Mouse (Mus musculus) neural tube, embryonic 13.5 days (tissue): ENCODE measurements around the gene Tmbim6. TPM values are rescaled to one million over a fixed set of nuclear protein-coding genes. Genes with fewer than 3 reads are reported as not detected.
"Not testable (repeated sequence)": the region's sequence is repeated elsewhere in the genome, so short reads cannot be mapped to it uniquely, and the experiment has no call there.

Source experiments
- ATAC-seq: fragments of 200-750 bp; cut with Nextera tagmentation; 2 replicates; pipeline ENCODE4 v1.8.0; 2017; ENCODE audit warnings: low read depth, mild to moderate bottlenecking, moderate TSS enrichment, moderate library complexity
- H3K27ac ChIP-seq: fragments of 300-500 bp; sonication (generic); replicated peaks from 2 replicates; pipeline ENCODE4 v1.5.1; 2015; ENCODE audit warnings: moderate library complexity, mild to moderate bottlenecking, inconsistent platforms
- H3K27me3 ChIP-seq: fragments of 300-500 bp; sonication (generic); 2 replicates; pipeline ENCODE4 v1.6.1; 2015; ENCODE audit warnings: mild to moderate bottlenecking, inconsistent platforms
- H3K36me3 ChIP-seq: fragments of 300-500 bp; sonication (generic); 2 replicates; pipeline ENCODE4 v1.6.1; 2015; ENCODE audit warnings: mild to moderate bottlenecking, inconsistent platforms
- H3K4me1 ChIP-seq: fragments of 300-500 bp; sonication (generic); replicated peaks from 2 replicates; pipeline ENCODE4 v1.6.1; 2015; ENCODE audit warnings: inconsistent platforms
- H3K4me2 ChIP-seq: fragments of 300-500 bp; sonication (generic); 2 replicates; pipeline ENCODE4 v1.6.1; 2015; ENCODE audit warnings: inconsistent platforms, mild to moderate bottlenecking, moderate library complexity
- H3K4me3 ChIP-seq: fragments of 300-500 bp; sonication (generic); 2 replicates; pipeline ENCODE4 v1.5.1; 2015; ENCODE audit warnings: mild to moderate bottlenecking, inconsistent platforms
- H3K9ac ChIP-seq: fragments of 300-500 bp; sonication (generic); 2 replicates; pipeline ENCODE4 v1.6.1; 2015; ENCODE audit warnings: moderate library complexity, mild to moderate bottlenecking, inconsistent platforms
- H3K9me3 ChIP-seq: fragments of 300-500 bp; sonication (generic); 2 replicates; pipeline ENCODE4 v1.6.1; 2016; ENCODE audit warnings: inconsistent platforms
- WGBS: fragments of 180-500 bp; shearing (Covaris S2); methylation state at CpG from one replicate; pipeline ENCODE4 v1.1.7; 2015; 5-methylcytosine and 5-hydroxymethylcytosine counted together
- polyA plus RNA-seq: library from polyadenylated mRNA; unstranded; fragments of >200 nt; fragmentation: Nextera tagmentation; extraction: Ambion mirVana; gene quantifications from 2 replicates; pipeline ENCODE4 v1.2.1, GENCODE M21; 2015

Tmbim6 gene
- polyA plus RNA-seq, 1 experiment from 2014 or later = 254 TPM

GRCm38 (mm10) chr15:99445567-99445966 lies 52.9 kb downstream of the Tmbim6 start:
- 38% methylated on average over 6 of the region's 6 CpGs for WGBS
- H3K36me3 ChIP-seq = no peaks in the 10 kb centered on the region; the same call in 1 of the 2 replicates
- peak; percentile 32; the same call in 1 of the 2 replicates for ATAC-seq
- H3K4me3 ChIP-seq = no peak overlapping the region
- H3K9ac ChIP-seq = no peak overlapping the region; the same call in 1 of the 2 replicates
- no peaks in the 10 kb centered on the region for H3K9me3 ChIP-seq
- H3K4me2 ChIP-seq = peak overlapping the region; percentile 33; the same call in 1 of the 2 replicates
- H3K27me3 ChIP-seq = no peaks in the 10 kb centered on the region
- H3K4me1 ChIP-seq = peaks cover 60% of the 10 kb centered on the region
- H3K27ac ChIP-seq = peak overlapping the region; percentile 68

- H3K27me3 ChIP-seq, H3K4me2 ChIP-seq, H3K9me3 ChIP-seq, H3K36me3 ChIP-seq, H3K4me3 ChIP-seq, H3K9ac ChIP-seq, ATAC-seq: not testable (repeated sequence)
- peak overlapping the region; percentile 68; the same call in 1 of the 2 replicates for H3K27ac ChIP-seq
- WGBS = 91% methylated on average over 10 of the region's 10 CpGs
- peaks cover 57% of the 10 kb centered on the region for H3K4me1 ChIP-seq
Observed at GRCm38 (mm10) chr15:99446136-99446535, 53.5 kb downstream of the Tmbim6 start.

- WGBS = 78% methylated on average over 9 of the region's 9 CpGs
- Histone ChIP-seq H3K9ac (peak overlapping the region; percentile 12; the same call in 1 of the 2 replicates), H3K4me3 (no peak overlapping the region), H3K27ac (peak overlapping the region; percentile 56), H3K4me1 (peaks cover 67% of the 10 kb centered on the region), H3K9me3 (no peaks in the 10 kb centered on the region), H3K4me2 (no peak overlapping the region), H3K27me3 (no peaks in the 10 kb centered on the region), H3K36me3 (peaks cover 8% of the 10 kb centered on the region; the same call in 1 of the 2 replicates)
- ATAC-seq = 0 out of 2 replicates have a peak, but pooled peaks have one; percentile 46
Observed at GRCm38 (mm10) chr15:99449131-99449750, 56.6 kb downstream of the Tmbim6 start.

- H3K9ac ChIP-seq = no peak overlapping the region
- 87% methylated on average over 8 of the region's 8 CpGs for WGBS
- H3K36me3 ChIP-seq = peaks cover 8% of the 10 kb centered on the region; the same call in 1 of the 2 replicates
- ATAC-seq = no peak
- no peaks in the 10 kb centered on the region for H3K9me3 ChIP-seq
- H3K27ac ChIP-seq = peak overlapping the region; percentile 56
- no peak overlapping the region for H3K4me2 ChIP-seq
- no peaks in the 10 kb centered on the region for H3K27me3 ChIP-seq
- H3K4me3 ChIP-seq = no peak overlapping the region
- peaks cover 72% of the 10 kb centered on the region for H3K4me1 ChIP-seq
Observed at GRCm38 (mm10) chr15:99449751-99450280, 57.1 kb downstream of the Tmbim6 start.

DNA sequence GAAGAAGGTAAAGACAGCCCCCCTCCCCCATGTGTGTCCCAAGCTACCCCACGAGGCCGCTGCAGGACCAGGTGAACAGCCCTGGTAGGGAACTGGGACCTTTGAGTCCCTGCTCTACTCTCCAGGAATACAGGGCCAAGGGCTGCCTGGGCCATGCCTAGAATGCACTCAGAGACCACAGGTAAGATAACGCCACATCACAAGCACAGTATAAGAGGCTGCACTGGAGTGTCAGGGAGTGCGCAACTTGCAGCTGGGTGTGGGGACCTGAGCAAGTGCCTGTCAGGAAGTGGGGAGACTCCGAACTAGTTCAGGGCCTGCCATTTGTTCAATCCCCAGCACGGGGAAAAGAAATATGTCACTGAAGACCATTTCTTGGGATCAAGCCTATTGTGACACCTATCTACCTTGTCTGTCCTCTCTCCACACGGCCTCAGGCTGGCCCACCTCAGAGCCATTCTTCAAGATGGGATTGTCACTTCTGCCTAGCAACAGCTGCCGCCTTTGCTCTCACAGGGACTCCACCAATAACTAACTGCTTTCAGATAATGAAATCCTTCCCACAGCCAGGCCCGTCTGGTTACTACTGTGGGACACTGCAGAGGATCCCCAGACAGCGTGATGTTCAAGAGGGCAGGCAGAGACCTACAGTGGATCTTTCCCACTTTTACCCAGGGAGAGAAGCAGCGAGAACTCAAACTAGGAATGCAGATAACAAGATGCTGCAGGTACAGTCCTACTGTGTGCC lies 60.6 kb downstream of the Tmbim6 start:
- Histone ChIP-seq H3K4me2 (no peak overlapping the region), H3K4me3 (no peak overlapping the region), H3K9ac (0 out of 2 replicates have a peak overlapping the region, but pooled peaks have one; percentile 8), H3K27ac (0 out of 2 replicates have a peak overlapping the region, but pooled peaks have one; percentile 1), H3K9me3 (no peaks in the 10 kb centered on the region), H3K27me3 (no peaks in the 10 kb centered on the region), H3K36me3 (peaks cover 8% of the 10 kb centered on the region; the same call in 1 of the 2 replicates), H3K4me1 (peaks cover 83% of the 10 kb centered on the region)
- WGBS = 69% methylated on average over 11 of the region's 11 CpGs
- no peak for ATAC-seq

DNA sequence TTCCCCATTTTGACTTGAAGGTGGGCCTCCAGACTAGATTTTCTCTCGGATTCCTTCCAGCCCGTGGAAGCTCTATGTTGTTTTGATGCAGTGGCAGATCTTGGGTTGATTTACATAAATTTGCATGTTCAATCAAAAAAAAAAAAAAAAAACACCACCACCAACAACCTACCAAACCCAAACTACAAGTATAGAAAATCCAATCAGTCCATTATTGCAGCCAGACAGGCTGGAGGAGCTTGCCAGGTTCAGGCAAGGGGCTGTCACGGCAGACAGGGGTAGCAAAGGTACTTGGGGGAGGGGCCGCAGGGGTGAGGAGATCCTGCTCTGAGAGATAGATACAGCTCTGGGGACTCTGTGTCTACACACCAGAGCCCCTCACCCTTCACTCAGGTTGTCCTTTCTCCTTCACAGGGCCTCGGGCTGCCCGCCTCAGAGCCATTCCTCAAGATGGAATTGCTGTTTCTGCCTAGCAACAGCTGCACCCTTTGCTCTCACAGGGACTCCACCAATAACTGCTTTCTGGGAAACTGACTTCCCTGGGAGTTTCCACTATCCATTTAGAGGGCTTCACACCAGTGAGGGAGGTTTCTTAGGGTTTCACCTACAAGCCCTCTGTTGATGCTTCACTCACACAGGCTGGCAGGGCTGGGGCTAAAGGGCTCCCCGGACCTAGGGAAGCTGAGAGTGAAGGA lies 62.0 kb downstream of the Tmbim6 start:
- ATAC-seq = no peak
- Histone ChIP-seq H3K9ac (peak overlapping the region; percentile 89; the same call in 1 of the 2 replicates), H3K4me3 (0 out of 2 replicates have a peak overlapping the region, but pooled peaks have one; percentile 91), H3K27ac (peak overlapping the region; percentile 95; the same call in 1 of the 2 replicates), H3K4me2 (peak overlapping the region; percentile 95), H3K9me3 (no peaks in the 10 kb centered on the region), H3K4me1 (peaks cover 74% of the 10 kb centered on the region), H3K27me3 (no peaks in the 10 kb centered on the region), H3K36me3 (peaks cover 8% of the 10 kb centered on the region; the same call in 1 of the 2 replicates)
- 82% methylated on average over 7 of the region's 7 CpGs for WGBS

DNA sequence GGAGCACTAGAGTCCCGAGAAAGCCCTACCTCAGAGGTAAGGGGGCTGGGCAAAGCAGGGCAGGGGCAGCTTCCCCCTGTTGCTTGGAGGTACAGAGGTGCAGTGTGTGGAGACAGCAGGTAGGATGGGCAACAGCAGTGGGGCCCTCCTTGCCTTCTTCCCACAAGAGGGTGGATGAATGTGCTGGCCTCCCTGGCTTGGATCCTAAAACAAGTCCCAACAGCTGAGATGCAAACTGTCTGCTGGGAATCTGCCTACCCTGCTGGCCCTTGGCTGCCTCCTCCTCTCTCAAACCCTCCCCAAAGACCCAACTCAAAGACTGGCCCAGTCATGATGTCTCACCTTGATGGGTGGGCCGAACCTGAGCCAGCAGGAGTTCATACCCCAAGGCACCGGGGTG lies 62.7 kb downstream of the Tmbim6 start:
- no peaks in the 10 kb centered on the region for H3K27me3 ChIP-seq
- WGBS = 71% methylated on average over 3 of the region's 3 CpGs
- no peak for ATAC-seq
- H3K4me2 ChIP-seq = peak overlapping the region; percentile 95
- H3K9ac ChIP-seq = peak overlapping the region; percentile 89
- peaks cover 68% of the 10 kb centered on the region for H3K4me1 ChIP-seq
- peak overlapping the region; percentile 95; the same call in 1 of the 2 replicates for H3K27ac ChIP-seq
- peak overlapping the region; percentile 91; the same call in 1 of the 2 replicates for H3K4me3 ChIP-seq
- H3K36me3 ChIP-seq = peaks cover 8% of the 10 kb centered on the region; the same call in 1 of the 2 replicates
- H3K9me3 ChIP-seq = no peaks in the 10 kb centered on the region

DNA sequence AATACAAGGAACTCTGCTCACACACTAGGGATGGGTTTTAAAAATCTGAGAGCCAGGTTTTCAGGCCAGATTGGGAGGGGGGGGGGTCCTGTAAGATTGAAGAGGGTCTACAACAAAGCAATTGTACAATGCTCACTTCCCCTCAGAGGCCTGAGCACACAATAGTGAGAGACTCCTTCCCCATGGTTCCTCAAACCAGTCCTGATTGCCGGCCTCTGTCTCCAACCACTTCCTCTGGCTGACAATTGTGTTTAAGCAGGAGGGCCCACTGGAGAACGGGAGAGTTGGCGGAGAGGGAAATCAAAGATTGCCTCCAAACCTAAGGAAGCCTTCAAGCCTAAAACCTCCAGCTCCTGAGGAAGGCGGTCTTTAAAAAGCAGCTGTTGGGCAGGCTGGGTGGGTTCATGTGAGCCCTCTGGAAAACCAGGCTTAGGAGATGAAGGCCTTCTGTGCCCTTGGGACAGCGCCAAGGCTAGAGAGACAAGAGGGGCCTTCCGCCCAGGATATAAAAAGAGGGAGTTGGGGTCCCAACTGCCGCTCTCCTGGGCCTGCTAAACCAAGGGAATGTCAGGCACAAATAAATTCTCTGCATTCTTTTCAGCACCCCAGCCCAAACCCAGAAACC lies 63.8 kb downstream of the Tmbim6 start:
- peak overlapping the region; percentile 95 for H3K27ac ChIP-seq
- peak; percentile 3; the same call in 1 of the 2 replicates for ATAC-seq
- H3K36me3 ChIP-seq = 0 out of 2 replicates have a peak, but pooled peaks cover 8% of the 10 kb centered on the region
- 13% methylated on average over 7 of the region's 7 CpGs for WGBS
- H3K4me2 ChIP-seq = peak overlapping the region; percentile 95
- H3K27me3 ChIP-seq = no peaks in the 10 kb centered on the region
- peak overlapping the region; percentile 91 for H3K4me3 ChIP-seq
- H3K9ac ChIP-seq = peak overlapping the region; percentile 89
- H3K4me1 ChIP-seq = peaks cover 62% of the 10 kb centered on the region
- no peaks in the 10 kb centered on the region for H3K9me3 ChIP-seq

DNA sequence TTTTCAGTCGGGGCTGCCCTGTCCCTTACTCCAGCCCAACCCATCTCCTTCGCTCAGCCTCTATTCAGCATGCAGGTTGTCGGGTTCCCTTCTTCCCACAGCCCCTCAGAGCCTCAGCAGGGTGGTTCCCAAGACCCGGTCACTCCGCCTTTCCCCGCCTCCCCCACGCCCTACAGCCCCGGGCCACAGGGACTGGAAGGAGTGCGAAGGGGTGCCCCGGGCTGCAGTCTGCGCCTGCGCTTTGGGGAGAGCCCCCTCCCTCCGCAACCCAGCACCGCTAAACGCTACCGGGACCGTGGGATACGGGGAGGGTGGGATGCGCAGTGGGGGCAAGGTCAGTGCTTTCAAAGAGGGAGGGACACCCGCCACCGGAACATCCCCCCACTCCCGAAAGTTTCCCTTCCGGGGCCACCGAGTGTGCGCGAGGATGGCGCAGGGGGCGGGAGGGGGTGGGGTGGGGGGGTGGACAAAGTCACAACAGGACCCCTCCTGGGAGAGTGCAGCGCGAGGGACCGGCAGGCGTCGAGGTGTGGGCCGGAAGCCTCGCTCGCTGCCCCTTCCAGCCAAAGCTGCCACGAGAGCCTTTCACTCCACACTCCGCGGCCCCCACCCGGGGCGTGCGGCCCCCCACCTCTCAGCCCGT lies 64.4 kb downstream of the Tmbim6 start:
- no peaks in the 10 kb centered on the region for H3K27me3 ChIP-seq
- 0% methylated on average over 40 of the region's 43 CpGs for WGBS
- H3K4me2 ChIP-seq = peak overlapping the region; percentile 95
- H3K36me3 ChIP-seq = 0 out of 2 replicates have a peak, but pooled peaks cover 3% of the 10 kb centered on the region
- ATAC-seq = peak; percentile 84
- peak overlapping the region; percentile 95 for H3K27ac ChIP-seq
- no peaks in the 10 kb centered on the region for H3K9me3 ChIP-seq
- peak overlapping the region; percentile 91 for H3K4me3 ChIP-seq
- H3K4me1 ChIP-seq = peaks cover 56% of the 10 kb centered on the region
- peak overlapping the region; percentile 89 for H3K9ac ChIP-seq

DNA sequence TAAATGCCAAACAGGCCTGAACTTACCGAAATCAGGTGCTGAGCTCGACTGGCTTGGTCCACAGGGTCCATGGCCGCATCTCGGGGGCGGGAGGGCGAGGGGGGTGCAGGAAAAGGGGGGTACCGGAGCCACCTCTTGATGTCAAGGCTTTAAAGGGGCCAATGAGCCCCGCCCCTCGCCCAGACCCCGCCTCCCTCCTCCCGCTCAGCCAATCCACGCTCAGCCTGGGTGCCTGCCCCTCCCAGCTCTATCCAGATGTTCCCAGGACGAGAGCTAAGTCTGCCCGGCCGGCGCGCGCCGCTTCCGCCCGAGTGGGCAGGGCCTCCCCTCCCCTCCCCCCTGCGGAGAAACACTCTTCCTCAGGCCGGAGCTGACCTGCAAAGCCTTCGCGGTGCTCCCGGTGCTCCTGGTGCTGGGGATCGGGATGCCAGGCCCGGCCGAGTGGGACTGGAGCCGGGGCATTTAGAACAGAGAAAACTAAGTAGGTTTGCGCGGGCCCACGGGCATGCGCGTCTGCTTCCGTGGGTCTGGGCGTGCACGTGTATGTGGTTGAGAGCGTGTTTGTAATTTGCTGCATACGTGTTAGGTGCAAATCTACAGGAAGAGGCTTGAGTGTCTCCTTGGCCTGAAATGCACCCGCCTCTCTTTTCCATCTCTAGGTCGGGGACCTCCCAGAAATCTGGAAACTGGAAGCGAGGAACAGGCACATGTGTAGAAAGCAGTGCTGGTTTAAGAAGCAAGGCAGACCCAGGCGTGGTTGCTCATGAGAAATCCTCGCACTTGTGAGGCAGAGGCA lies 65.1 kb downstream of the Tmbim6 start, which contains the start of gene Nckap5l:
Gene Nckap5l (minus strand): TSS at position 143 of the 796 bp plus-strand sequence.
- Histone ChIP-seq H3K9me3 (no peaks in the 10 kb centered on the region), H3K4me3 (peak within 1 kb of the TSS; percentile 91), H3K27me3 (no peaks in the 10 kb centered on the region), H3K27ac (peak within 1 kb of the TSS; percentile 95), H3K4me2 (peak within 1 kb of the TSS; percentile 95), H3K4me1 (peaks cover 49% of the 10 kb centered on the region), H3K36me3 (no peaks in the 10 kb centered on the region), H3K9ac (peak within 1 kb of the TSS; percentile 89)
- WGBS = 1% methylated on average over 41 of the region's 45 CpGs
- ATAC-seq = peak; percentile 95
